Mouse (Mus musculus): ENCODE data around the gene Olfr1457.

The Olfr1457 gene

GRCm38 (mm10) chr19:13097791-13098190 lies at the start of gene Olfr1457:
Gene Olfr1457 (minus strand): TSS chr19:13097891.
- DNase-seq (ENCODE audit: low read depth) = no peak

DNA sequence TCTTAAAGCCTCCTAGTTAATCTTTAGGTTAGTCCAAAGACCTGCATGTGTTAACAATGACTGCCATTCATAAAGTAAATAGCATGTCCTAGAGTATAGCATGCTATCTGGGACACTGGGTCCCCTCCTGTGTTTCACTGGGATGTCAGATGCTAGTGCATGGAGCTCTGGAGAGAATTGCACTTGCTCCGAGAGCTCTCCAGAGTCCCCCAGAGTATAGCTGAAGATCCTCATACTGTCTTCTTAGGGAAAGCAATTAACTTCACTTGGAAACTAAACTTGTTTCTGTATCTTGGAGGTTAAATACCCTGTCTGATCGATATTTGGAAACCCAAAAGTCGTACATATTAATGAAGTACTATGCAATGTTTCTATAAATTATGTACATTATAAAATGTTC lies 9.0 kb upstream of the Olfr1457 start, which contains the start of gene Olfr1458:
TSS of gene Olfr1458 (minus strand) at position 101 of the 400 bp plus-strand sequence.
- DNase-seq (ENCODE audit: low read depth) = no peak

DNA sequence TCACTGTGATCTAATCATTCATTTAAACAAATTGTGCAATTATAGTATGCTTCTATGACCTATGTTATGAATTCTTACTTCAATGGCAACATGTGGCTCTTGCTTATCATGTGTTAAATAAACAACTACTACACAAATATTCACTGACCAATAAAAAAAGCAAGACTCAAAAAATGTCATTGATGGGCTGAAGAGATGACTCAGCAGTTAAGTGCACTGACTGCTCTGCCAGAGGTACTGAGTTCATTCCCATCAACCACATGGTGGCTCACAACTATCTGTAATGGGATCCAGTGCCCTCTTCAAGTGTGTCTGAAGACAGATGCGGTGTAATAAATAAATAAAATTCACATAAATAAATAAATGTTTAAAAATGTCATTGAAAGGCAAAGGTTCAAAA lies 3.8 kb downstream of the Olfr1457 start:
- no peak for DNase-seq (ENCODE audit: low read depth)

GRCm38 (mm10) chr19:13060310-13060709 lies 37.4 kb downstream of the Olfr1457 start, which contains the start of gene Olfr1454:
Gene Olfr1454 (plus strand): TSS chr19:13060610.
- no peak for DNase-seq (ENCODE audit: low read depth)

Measured in c-Kit-positive CD71-positive TER-119-negative erythroid progenitor cells, embryonic 14.5 days (primary cell).